Mouse (Mus musculus) kidney, postnatal 4 days (tissue): Measurements from ENCODE around the gene Ikzf1.

Experiments
- DNase-seq, 2 experiments: peaks; one replicate each; pipeline ENCODE4 v3.0.0; 2021; ENCODE audit warnings: mixed read lengths in 2 of 2

Gene Ikzf1

GRCm38 (mm10) chr11:11684930-11685852, at the start of gene Ikzf1:
TSS of gene Ikzf1 (plus strand) at chr11:11685003.
- DNase-seq = peak; percentile 11 to 14

- DNase-seq = no peak
Observed at GRCm38 (mm10) chr11:11644303-11644702, 40.5 kb upstream of the Ikzf1 start.

- DNase-seq = no peak
Observed at GRCm38 (mm10) chr11:11656388-11656787, 28.4 kb upstream of the Ikzf1 start.

GRCm38 (mm10) chr11:11656995-11657530, 27.7 kb upstream of the Ikzf1 start:
- DNase-seq = no peak

GRCm38 (mm10) chr11:11657634-11658033, 27.2 kb upstream of the Ikzf1 start:
- no peak for DNase-seq

GRCm38 (mm10) chr11:11658834-11659233, 26.0 kb upstream of the Ikzf1 start:
- DNase-seq = no peak

- no peak for DNase-seq
Observed at GRCm38 (mm10) chr11:11660651-11661050, 24.2 kb upstream of the Ikzf1 start.

GRCm38 (mm10) chr11:11667254-11667921, 17.4 kb upstream of the Ikzf1 start:
- no peak for DNase-seq

- DNase-seq = no peak
Observed at GRCm38 (mm10) chr11:11667922-11668290, 16.9 kb upstream of the Ikzf1 start.

- no peak for DNase-seq
Observed at GRCm38 (mm10) chr11:11672974-11673373, 11.8 kb upstream of the Ikzf1 start.

- no peak for DNase-seq
Observed at GRCm38 (mm10) chr11:11675063-11675462, 9.7 kb upstream of the Ikzf1 start.

GRCm38 (mm10) chr11:11676068-11676741, 8.6 kb upstream of the Ikzf1 start:
- DNase-seq = no peak

- no peak for DNase-seq
Observed at GRCm38 (mm10) chr11:11677165-11677564, 7.6 kb upstream of the Ikzf1 start.

GRCm38 (mm10) chr11:11678972-11679371, 5.8 kb upstream of the Ikzf1 start:
- DNase-seq = no peak

GRCm38 (mm10) chr11:11684056-11684929, 510 bp upstream of the Ikzf1 start:
- no peak for DNase-seq

- peak; percentile 56 to 68 for DNase-seq
Observed at GRCm38 (mm10) chr11:11685853-11686395, 1.1 kb downstream of the Ikzf1 start.

GRCm38 (mm10) chr11:11686569-11687051, 1.8 kb downstream of the Ikzf1 start:
- DNase-seq = peak in 1 of 2 experiments; percentile 10

- no peak for DNase-seq
Observed at GRCm38 (mm10) chr11:11687551-11688185, 2.9 kb downstream of the Ikzf1 start.

- DNase-seq = no peak
Observed at GRCm38 (mm10) chr11:11688766-11689330, 4.0 kb downstream of the Ikzf1 start.

GRCm38 (mm10) chr11:11689701-11690058, 4.9 kb downstream of the Ikzf1 start:
- no peak for DNase-seq
